Mouse (Mus musculus) olfactory bulb, adult 2 months (tissue): Measurements from ENCODE around the gene Mark4. TPM values are rescaled to one million over a fixed set of nuclear protein-coding genes. Genes with fewer than 3 reads are reported as not detected.

Experiments
- H3K27ac ChIP-seq: fragments of 200-500 bp; 2 replicates; pipeline ENCODE4 v1.5.1; 2012; ENCODE audit warnings: low read depth, low read length; ENCODE audit not compliant: insufficient read depth
- H3K4me1 ChIP-seq: fragments of 200-500 bp; 2 replicates; pipeline ENCODE4 v1.6.1; 2012; ENCODE audit warnings: low read length; ENCODE audit not compliant: control insufficient read depth, insufficient read depth
- H3K4me3 ChIP-seq: fragments of 200-500 bp; 2 replicates; pipeline ENCODE4 v1.5.1; 2012; ENCODE audit warnings: mild to moderate bottlenecking, low read depth, low read length, moderate library complexity; ENCODE audit not compliant: insufficient read depth
- CTCF ChIP-seq: fragments of 200-500 bp; IDR thresholded peaks from 2 replicates; pipeline ENCODE4 v1.5.1; 2012; ENCODE audit warnings: low read depth, mild to moderate bottlenecking, low read length, moderate library complexity; ENCODE audit not compliant: insufficient read depth
- POLR2A ChIP-seq: fragments of 200-500 bp; IDR thresholded peaks from 2 replicates; pipeline ENCODE4 v1.6.1; 2012; ENCODE audit warnings: mild to moderate bottlenecking, low read depth, low read length, moderate library complexity; ENCODE audit not compliant: insufficient read depth
- WGBS: fragments of 180-500 bp; shearing (Covaris S2); methylation state at CpG from one replicate; pipeline ENCODE4 v1.1.7; 2018; 5-methylcytosine and 5-hydroxymethylcytosine counted together
- polyA plus RNA-seq: library from polyadenylated mRNA; stranded (reverse); fragments of >200 nt; gene quantifications from 2 replicates; pipeline ENCODE4 v1.2.4, GENCODE M21; 2012; ENCODE audit warnings: low replicate concordance; ENCODE audit not compliant: missing spikeins, insufficient read depth, insufficient read length

Gene Mark4
- polyA plus RNA-seq, result not detected in 2 replicates

DNA sequence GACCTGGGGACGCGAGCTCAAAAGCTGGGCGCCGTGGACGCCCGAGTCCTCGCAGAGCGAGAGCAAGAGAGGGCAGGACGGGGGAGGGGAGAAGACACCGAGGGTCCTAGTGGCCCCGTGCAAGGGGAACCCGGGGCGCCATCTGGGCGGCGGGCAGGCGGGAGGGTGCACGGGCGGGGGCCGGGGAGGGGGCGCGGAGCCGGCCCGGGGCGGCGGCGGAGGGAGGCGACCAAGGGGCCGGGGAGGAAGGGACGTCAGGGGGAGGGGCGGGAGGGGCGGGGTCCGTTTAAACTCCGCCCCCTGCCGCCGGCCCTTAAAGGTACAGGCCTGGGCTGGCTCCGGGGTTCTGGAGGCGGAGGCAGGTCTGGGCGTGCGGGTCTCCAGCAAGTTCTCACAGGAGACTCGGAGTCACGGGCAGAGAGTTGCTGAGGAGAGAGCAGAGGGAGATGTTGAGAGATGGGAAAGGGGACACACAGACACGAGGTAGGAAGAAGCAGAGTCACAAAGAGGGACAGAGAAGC lies at the start of gene Mark4:
Gene Mark4, minus strand, starts transcription at position 231 of the 521 bp plus-strand sequence.
- TF ChIP-seq POLR2A (no peak), CTCF (no peak)
- peaks cover 21% of the 10 kb centered on the region for H3K4me1 ChIP-seq
- WGBS, result under 1% methylated on average over 29 of the region's 42 CpGs
- H3K4me3 ChIP-seq, result peak within 1 kb of the TSS; percentile 91
- H3K27ac ChIP-seq, result 0 out of 2 replicates have a peak within 1 kb of the TSS, but pooled peaks have one; percentile 3

DNA sequence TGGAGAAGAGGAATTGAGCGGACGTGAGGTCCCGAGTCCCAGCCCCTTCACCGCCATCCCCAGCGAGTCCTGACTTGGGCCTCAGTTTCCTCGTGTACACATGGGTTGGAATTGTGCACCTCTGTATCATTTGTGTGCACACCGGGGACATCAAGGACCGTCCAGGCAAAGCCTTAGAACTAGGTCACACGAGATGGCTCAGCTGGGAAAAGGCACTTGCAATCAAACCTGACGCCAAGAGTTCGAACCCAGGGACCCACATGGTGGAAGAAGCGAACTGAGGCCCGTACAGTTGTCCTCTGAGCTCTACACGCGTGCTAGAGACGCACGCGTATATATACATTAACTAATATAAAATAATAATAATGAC lies 49.0 kb upstream of the Mark4 start:
- peak overlapping the region; percentile 51 for H3K4me3 ChIP-seq
- TF ChIP-seq POLR2A, result 0 out of 2 replicates have a peak, but pooled peaks have one; percentile 5
- TF ChIP-seq CTCF, result no peak
- peaks cover 21% of the 10 kb centered on the region for H3K4me1 ChIP-seq
- 6% methylated on average over 18 of the region's 18 CpGs for WGBS
- H3K27ac ChIP-seq, result no peak overlapping the region

DNA sequence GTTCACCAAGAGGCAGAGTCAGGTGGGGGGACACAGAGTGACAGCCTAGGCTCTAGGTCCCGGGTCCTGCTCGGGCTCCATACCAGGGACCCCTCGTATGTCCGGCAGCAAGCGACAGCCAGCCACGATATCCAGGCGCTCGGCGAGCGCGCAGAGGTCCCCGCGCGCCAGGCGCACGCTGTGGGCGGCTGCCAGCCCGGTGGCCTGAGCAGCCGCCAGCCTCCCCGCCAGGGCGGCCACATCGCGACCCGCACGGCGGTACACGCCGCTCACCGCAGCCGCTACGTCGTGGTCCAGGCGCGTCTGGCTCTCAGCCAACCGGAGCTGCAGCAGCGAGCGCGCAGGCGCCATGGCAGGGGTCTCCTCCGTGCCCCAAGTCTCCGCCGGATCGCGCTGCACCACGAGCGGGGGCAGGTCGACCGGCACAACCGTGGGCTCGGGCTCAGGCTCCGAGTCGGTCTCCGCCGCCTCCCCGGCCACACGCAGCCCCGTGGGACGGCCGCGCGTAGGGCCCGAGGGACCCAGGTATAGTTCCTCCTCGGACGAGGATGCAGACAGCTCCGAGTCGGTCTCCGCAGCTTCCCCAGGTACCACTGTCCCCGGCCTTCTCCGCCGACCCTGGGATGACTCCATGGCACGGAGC lies 48.5 kb upstream of the Mark4 start:
- 1% methylated on average over 71 of the region's 71 CpGs for WGBS
- H3K4me3 ChIP-seq, result peak overlapping the region; percentile 51
- H3K4me1 ChIP-seq, result peaks cover 21% of the 10 kb centered on the region
- no peak for TF ChIP-seq POLR2A
- H3K27ac ChIP-seq, result no peak overlapping the region

DNA sequence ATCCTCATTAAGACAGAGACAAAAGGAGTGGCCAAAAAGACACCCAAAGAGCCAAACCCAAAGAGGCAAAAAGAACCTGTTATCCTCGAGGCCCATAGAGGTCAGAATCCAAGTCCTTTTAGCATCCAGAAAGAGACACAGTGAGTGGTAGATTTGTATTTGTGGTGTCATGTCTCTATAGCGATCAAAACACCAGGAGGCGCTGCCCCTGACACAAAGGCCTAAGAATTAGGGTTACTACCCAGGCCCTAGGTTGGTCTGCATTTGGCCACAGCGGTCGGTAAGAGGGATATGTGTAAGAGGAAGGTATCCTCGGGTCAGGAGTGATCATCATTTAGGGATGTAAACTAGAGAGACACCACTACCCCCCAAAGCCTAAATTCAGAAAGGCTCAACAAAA lies 47.7 kb upstream of the Mark4 start:
- no peak overlapping the region for H3K27ac ChIP-seq
- no peak overlapping the region for H3K4me3 ChIP-seq
- WGBS, result 55% methylated on average over 6 of the region's 6 CpGs
- TF ChIP-seq POLR2A (no peak), CTCF (no peak)
- peaks cover 21% of the 10 kb centered on the region for H3K4me1 ChIP-seq

DNA sequence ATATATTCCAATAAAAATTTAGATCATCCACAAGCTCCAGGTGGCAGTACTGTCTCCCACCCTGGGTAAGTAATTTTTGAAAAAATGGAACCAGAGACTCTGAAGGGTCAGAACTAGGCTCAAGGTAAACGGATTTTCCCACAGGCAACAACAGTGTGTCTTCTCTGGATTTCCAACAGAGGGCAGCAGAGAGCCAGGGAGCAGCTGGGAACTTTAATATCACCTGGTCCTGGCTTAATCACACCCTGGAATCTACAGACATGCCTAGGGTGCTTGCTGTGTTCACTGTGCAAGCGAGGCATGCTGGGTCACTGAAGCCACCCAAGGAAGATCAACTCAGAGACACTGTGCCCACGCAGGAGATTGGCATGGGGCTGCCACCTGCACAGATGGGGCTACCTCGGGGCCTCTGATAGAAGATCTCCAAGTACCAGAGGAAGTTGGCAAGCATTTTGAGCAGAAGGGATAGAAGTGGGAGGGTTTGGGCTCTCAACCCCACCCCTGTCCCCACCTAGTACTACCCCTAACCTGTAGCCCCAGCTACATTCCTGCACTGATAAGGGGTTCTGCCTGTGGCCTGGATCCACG lies 45.0 kb upstream of the Mark4 start:
- Histone ChIP-seq H3K4me3 (no peak overlapping the region), H3K27ac (no peak overlapping the region), H3K4me1 (peaks cover 13% of the 10 kb centered on the region)
- WGBS, result 36% methylated on average over 5 of the region's 5 CpGs
- TF ChIP-seq POLR2A (no peak), CTCF (peak; percentile 45; the same call in 1 of the 2 replicates)

DNA sequence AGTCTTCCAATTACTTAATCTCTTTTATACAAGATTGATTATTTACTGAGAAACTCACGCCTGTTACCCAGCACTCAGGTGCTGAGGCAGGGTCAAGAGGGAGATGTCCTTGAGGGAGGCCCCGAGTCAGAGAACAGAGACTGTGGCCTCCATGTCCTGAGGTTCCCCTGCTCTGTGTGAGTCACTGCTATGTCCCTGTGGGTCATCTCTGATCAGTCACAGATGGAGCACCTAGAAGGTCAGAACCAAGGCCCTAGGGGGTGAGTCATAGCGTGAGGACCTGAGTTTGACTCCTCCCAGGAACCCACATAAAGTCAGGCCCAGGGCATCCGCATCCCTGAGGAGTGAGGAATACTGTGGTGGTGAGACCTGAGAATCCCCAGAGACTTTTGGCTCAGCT lies 43.0 kb upstream of the Mark4 start:
- Histone ChIP-seq H3K4me3 (no peak overlapping the region), H3K27ac (no peak overlapping the region), H3K4me1 (peaks cover 2% of the 10 kb centered on the region)
- TF ChIP-seq POLR2A, result no peak
- TF ChIP-seq CTCF, result no peak
- 92% methylated on average over 4 of the region's 4 CpGs for WGBS

DNA sequence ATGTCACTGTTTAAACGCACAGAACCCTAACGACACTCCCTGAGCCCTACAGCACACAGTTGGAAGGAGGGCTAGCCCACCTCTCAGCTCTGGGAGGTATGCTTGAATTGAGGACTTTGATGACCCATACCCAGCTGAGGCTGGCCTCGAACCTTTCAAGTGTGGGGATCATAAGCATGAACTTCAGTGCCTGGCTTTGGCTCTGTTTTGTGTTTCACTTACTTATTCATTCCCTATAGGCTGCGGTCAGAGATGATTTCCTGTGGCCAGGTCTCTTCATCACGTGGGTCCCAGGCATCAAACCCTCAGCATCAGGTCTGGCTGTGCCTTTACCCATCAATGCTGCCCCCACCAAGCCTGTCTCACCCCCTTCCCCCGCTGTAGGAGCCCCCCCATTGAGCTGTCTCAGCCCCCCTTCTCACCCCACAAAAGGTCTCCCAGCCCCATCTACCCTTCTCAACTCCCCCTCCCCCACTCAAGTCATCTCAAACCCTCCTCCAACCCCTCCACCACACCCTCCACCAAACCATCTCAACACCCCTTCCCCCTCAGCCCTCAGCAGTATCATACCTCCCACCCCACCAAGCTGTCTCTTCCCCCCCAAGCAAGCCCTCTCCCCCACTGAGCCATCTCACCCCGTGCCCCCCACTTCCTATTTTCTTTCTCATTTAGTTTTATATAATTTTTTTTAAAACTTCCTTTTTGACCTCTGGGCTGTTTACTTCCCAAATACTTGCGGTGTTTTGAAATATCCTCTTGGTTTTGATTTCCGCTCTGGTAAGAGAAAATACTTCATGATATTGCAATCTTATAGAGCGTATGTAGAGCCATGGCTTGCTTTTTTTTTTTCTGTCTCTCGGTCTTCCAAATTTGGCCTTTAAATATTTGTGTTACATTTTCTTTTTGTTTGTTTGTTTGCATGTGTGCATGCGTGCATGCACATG lies 42.1 kb upstream of the Mark4 start:
- no peak overlapping the region for H3K27ac ChIP-seq
- 76% methylated on average over 12 of the region's 12 CpGs for WGBS
- no peak for TF ChIP-seq CTCF
- TF ChIP-seq POLR2A, result no peak
- no peak overlapping the region for H3K4me3 ChIP-seq
- peaks cover 2% of the 10 kb centered on the region for H3K4me1 ChIP-seq

DNA sequence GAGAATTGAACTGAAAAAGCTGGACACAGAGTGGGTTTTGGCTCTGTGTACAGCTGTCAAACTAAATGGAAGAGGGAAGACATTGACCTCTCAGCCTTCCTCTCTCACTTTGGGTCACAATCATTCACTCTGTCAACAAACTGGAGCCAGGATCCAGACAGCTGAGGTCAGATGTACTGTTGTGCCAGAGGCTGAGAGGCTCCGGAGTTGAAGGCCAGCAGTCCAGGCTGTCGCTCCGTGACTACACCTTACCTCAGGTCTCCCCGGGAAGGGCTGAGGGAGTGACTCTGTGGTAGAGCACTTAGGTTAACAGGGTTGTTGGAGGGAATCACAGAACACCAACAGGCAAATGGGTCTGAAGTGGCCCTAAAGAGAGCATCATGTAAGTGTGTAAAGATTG lies 39.7 kb upstream of the Mark4 start:
- Histone ChIP-seq H3K4me1 (peaks cover 2% of the 10 kb centered on the region; the same call in 1 of the 2 replicates), H3K27ac (no peak overlapping the region), H3K4me3 (no peak overlapping the region)
- 88% methylated on average over 4 of the region's 4 CpGs for WGBS
- no peak for TF ChIP-seq POLR2A
- TF ChIP-seq CTCF, result no peak

DNA sequence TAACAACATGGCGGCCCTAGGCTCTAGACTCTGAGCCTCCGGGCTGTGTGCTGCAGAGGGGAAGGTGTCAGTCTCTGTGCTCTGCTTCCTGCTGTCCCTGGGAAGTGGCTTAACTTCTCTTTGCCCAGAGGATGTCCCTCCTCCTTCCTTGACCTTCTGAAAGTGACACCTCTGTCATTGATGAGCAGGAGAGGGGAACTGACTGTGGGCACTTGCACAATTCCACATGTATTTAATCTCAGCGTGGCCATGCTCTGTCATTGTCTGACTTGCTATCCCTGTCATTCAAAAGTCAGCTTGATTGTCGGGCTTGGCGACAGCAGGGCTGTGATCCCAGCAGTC lies 37.6 kb upstream of the Mark4 start:
- 82% methylated on average over 5 of the region's 5 CpGs for WGBS
- Histone ChIP-seq H3K4me3 (no peak overlapping the region), H3K4me1 (peaks cover 2% of the 10 kb centered on the region; the same call in 1 of the 2 replicates), H3K27ac (no peak overlapping the region)
- no peak for TF ChIP-seq POLR2A
- TF ChIP-seq CTCF, result no peak
